Mouse (Mus musculus) hindbrain, embryonic 16.5 days (tissue): ENCODE measurements around the gene Ktn1. TPM values are rescaled to one million over a fixed set of nuclear protein-coding genes. Genes with fewer than 3 reads are reported as not detected.

Experiments
- ATAC-seq: fragments of 200-750 bp; cut with Nextera tagmentation; 2 replicates; pipeline ENCODE4 v1.8.0; 2017; ENCODE audit warnings: moderate TSS enrichment, moderate library complexity
- H3K27ac ChIP-seq: fragments of 300-500 bp; sonication (generic); 2 replicates; pipeline ENCODE4 v1.5.1; 2014; ENCODE audit warnings: low read depth, mild to moderate bottlenecking, control low read depth, low read length, moderate library complexity
- H3K27me3 ChIP-seq: fragments of 300-500 bp; sonication (generic); replicated peaks from 2 replicates; pipeline ENCODE4 v1.6.1; 2014; ENCODE audit warnings: low read length; ENCODE audit not compliant: control insufficient read depth, insufficient read depth
- H3K36me3 ChIP-seq: fragments of 300-500 bp; sonication (generic); 2 replicates; pipeline ENCODE4 v1.6.1; 2014; ENCODE audit warnings: mild to moderate bottlenecking, low read length, moderate library complexity, mixed read lengths; ENCODE audit not compliant: control insufficient read depth, insufficient read depth
- H3K4me1 ChIP-seq: fragments of 300-500 bp; sonication (generic); 2 replicates; pipeline ENCODE4 v1.6.1; 2014; ENCODE audit warnings: low read depth, low read length; ENCODE audit not compliant: control insufficient read depth, insufficient read depth
- H3K4me2 ChIP-seq: fragments of 300-500 bp; sonication (generic); 2 replicates; pipeline ENCODE4 v1.6.1; 2014; ENCODE audit warnings: mild to moderate bottlenecking, low read length, control low read depth, moderate library complexity
- H3K4me3 ChIP-seq: fragments of 300-500 bp; sonication (generic); 2 replicates; pipeline ENCODE4 v1.5.1; 2014; ENCODE audit warnings: mild to moderate bottlenecking, low read length, control low read depth, moderate library complexity
- H3K9ac ChIP-seq: fragments of 300-500 bp; sonication (generic); 2 replicates; pipeline ENCODE4 v1.6.1; 2014; ENCODE audit warnings: low read depth, mild to moderate bottlenecking, control low read depth, low read length, moderate library complexity
- H3K9me3 ChIP-seq: fragments of 300-500 bp; sonication (generic); 2 replicates; pipeline ENCODE4 v1.6.1; 2014; ENCODE audit warnings: mild to moderate bottlenecking, low read length, moderate library complexity; ENCODE audit not compliant: control insufficient read depth
- WGBS: fragments of 180-500 bp; shearing (Covaris S2); extraction: QIAGEN DNeasy Blood & Tissue Kit; methylation state at CpG from one replicate; pipeline ENCODE4 v1.1.7; 2014; 5-methylcytosine and 5-hydroxymethylcytosine counted together
- polyA plus RNA-seq: library from polyadenylated mRNA; unstranded; fragments of >200 nt; fragmentation: Nextera tagmentation; extraction: Ambion mirVana; gene quantifications from 2 replicates; pipeline ENCODE4 v1.2.1, GENCODE M21; 2015

Ktn1 gene
- polyA plus RNA-seq, result 49.3 and 56.3 TPM in 2 replicates

- H3K27ac ChIP-seq, result peak within 1 kb of the TSS; percentile 88
- peaks cover 19% of the 10 kb centered on the region for H3K4me1 ChIP-seq
- no peak for ATAC-seq
- no peaks in the 10 kb centered on the region for H3K9me3 ChIP-seq
- peak within 1 kb of the TSS; percentile 73 for H3K4me2 ChIP-seq
- peak within 1 kb of the TSS; percentile 90 for H3K4me3 ChIP-seq
- WGBS, result 45% methylated on average over 5 of the region's 5 CpGs
- no peaks in the 10 kb centered on the region for H3K36me3 ChIP-seq
- H3K9ac ChIP-seq, result peak within 1 kb of the TSS; percentile 97
- no peaks in the 10 kb centered on the region for H3K27me3 ChIP-seq
Measured at GRCm38 (mm10) chr14:47648218-47648617, at the start of gene Ktn1. Gene Ktn1, plus strand, starts transcription at chr14:47648448.

- no peaks in the 10 kb centered on the region for H3K27me3 ChIP-seq
- no peak overlapping the region for H3K4me3 ChIP-seq
- no peaks in the 10 kb centered on the region for H3K36me3 ChIP-seq
- no peak overlapping the region for H3K4me2 ChIP-seq
- H3K9ac ChIP-seq, result no peak overlapping the region
- no peak overlapping the region for H3K27ac ChIP-seq
- no peak for ATAC-seq
- H3K4me1 ChIP-seq, result no peaks in the 10 kb centered on the region
- no peaks in the 10 kb centered on the region for H3K9me3 ChIP-seq
- 69% methylated on average over 7 of the region's 7 CpGs for WGBS
Measured at GRCm38 (mm10) chr14:47613254-47613653, 35.0 kb upstream of the Ktn1 start.

DNA sequence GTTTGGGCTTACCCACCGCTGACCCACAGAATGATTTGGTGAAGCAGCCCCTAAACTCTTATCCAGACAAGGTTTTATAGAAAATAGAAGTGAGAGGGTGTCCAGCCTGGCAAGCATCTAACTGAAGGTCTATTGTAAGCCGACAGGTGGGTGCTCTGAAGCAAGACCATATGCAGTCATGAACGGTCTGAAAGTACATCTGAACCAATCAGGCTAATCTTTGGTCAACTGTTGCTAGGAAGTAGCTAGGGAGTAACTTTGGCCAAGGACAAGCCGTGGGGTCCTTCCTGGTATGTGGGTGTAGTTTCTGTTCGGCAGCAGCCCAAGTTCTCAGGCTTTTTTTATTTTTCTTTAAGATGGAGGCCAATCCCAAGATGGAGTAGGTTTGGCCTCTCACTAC lies 29.4 kb upstream of the Ktn1 start:
- ATAC-seq, result no peak
- Histone ChIP-seq H3K9ac (no peak overlapping the region), H3K4me2 (no peak overlapping the region), H3K36me3 (no peaks in the 10 kb centered on the region), H3K4me3 (no peak overlapping the region), H3K9me3 (no peaks in the 10 kb centered on the region), H3K27me3 (no peaks in the 10 kb centered on the region), H3K4me1 (no peaks in the 10 kb centered on the region), H3K27ac (no peak overlapping the region)
- WGBS, result 89% methylated on average over 5 of the region's 5 CpGs

DNA sequence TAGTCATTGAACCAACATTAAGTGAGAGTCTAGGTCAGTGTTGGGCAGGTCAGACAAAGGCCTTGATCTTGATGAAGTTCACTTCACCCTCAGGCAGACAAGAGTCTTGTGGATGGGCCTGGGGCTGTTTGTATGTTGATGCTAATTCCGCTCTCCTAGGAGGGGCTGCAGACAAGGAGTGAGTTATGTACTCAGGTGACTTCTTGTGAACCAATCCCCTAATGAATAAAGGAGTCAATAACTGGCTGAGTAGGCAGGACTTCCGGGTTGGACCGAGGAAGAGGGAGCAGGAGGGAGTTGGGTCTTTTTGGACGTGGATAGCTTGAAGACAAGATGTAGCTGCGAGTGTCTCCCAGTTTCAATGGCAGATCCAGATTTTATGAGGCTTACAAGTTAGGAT lies 26.3 kb upstream of the Ktn1 start:
- Histone ChIP-seq H3K27me3 (no peaks in the 10 kb centered on the region), H3K9ac (no peak overlapping the region), H3K9me3 (no peaks in the 10 kb centered on the region), H3K4me1 (no peaks in the 10 kb centered on the region), H3K36me3 (no peaks in the 10 kb centered on the region), H3K27ac (no peak overlapping the region), H3K4me3 (no peak overlapping the region), H3K4me2 (no peak overlapping the region)
- WGBS, result 83% methylated on average over 5 of the region's 5 CpGs
- ATAC-seq, result no peak

DNA sequence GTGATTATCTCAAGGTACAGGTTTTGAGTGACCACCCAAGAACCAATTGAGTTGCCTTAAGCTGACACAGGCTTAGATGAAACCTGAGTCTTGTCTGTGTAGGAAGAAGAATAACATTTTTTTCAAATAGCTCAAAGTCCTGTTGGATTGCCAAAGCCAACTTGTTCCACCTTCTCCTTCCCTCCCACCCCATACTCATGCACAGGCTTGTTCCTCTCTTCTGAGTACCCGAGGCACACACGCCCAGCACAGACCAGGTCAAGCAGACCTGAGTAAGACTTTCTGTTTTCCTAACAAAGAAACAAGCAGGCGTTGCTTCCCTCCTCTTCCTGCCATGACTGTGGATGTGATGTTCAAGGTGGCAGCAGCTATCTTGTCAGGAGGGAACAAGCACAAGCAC lies 23.4 kb upstream of the Ktn1 start:
- ATAC-seq, result no peak
- 82% methylated on average over 3 of the region's 3 CpGs for WGBS

DNA sequence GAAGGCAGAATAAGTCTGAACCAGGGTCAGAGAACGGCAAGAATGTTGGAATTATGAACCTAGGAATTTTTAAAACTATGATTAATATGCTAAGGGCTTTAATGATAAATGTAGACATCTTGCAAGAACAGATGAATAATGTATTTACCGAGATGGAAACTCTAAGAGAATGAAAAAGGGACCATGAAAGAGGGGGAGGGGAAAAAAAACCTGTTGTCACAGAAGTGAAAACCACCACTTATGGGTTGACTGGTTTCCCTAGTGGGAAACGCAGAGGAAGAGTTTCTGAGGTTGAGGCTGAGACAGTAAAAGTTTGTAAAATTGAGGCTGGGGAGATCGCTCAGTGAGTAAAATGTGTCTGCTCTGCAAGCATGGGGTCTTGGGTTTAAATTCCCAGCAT lies 22.1 kb upstream of the Ktn1 start:
- no peak for ATAC-seq

More for the DNA sequence above, 23.4 kb upstream of the Ktn1 start:
- no peaks in the 10 kb centered on the region for H3K4me1 ChIP-seq
- H3K36me3 ChIP-seq, result no peaks in the 10 kb centered on the region
- no peaks in the 10 kb centered on the region for H3K27me3 ChIP-seq
- no peak overlapping the region for H3K27ac ChIP-seq
- no peak overlapping the region for H3K4me3 ChIP-seq
- H3K4me2 ChIP-seq, result no peak overlapping the region
- H3K9ac ChIP-seq, result no peak overlapping the region
- no peaks in the 10 kb centered on the region for H3K9me3 ChIP-seq

GRCm38 (mm10) chr14:47626812-47627211 lies 21.4 kb upstream of the Ktn1 start:
- H3K36me3 ChIP-seq, result no peaks in the 10 kb centered on the region
- H3K27me3 ChIP-seq, result no peaks in the 10 kb centered on the region
- 78% methylated on average over 2 of the region's 2 CpGs for whole genome bisulfite sequencing
- no peak overlapping the region for H3K9ac ChIP-seq
- H3K4me1 ChIP-seq, result no peaks in the 10 kb centered on the region
- H3K4me2 ChIP-seq, result no peak overlapping the region
- no peak for ATAC-seq
- H3K9me3 ChIP-seq, result no peaks in the 10 kb centered on the region
- no peak overlapping the region for H3K4me3 ChIP-seq
- no peak overlapping the region for H3K27ac ChIP-seq

More for the DNA sequence above, 22.1 kb upstream of the Ktn1 start:
- Histone ChIP-seq H3K4me2 (no peak overlapping the region), H3K9ac (no peak overlapping the region), H3K9me3 (no peaks in the 10 kb centered on the region), H3K27ac (no peak overlapping the region), H3K4me3 (no peak overlapping the region), H3K4me1 (no peaks in the 10 kb centered on the region), H3K27me3 (no peaks in the 10 kb centered on the region), H3K36me3 (no peaks in the 10 kb centered on the region)
- WGBS, result 90% methylated on average over 4 of the region's 4 CpGs

- no peak overlapping the region for H3K4me3 ChIP-seq
- H3K36me3 ChIP-seq, result no peaks in the 10 kb centered on the region
- 94% methylated on average over 5 of the region's 5 CpGs for WGBS
- no peaks in the 10 kb centered on the region for H3K4me1 ChIP-seq
- H3K27me3 ChIP-seq, result no peaks in the 10 kb centered on the region
- no peaks in the 10 kb centered on the region for H3K9me3 ChIP-seq
- H3K9ac ChIP-seq, result no peak overlapping the region
- H3K4me2 ChIP-seq, result no peak overlapping the region
- H3K27ac ChIP-seq, result no peak overlapping the region
- no peak for ATAC-seq
Measured at GRCm38 (mm10) chr14:47627360-47627759, 20.9 kb upstream of the Ktn1 start.

DNA sequence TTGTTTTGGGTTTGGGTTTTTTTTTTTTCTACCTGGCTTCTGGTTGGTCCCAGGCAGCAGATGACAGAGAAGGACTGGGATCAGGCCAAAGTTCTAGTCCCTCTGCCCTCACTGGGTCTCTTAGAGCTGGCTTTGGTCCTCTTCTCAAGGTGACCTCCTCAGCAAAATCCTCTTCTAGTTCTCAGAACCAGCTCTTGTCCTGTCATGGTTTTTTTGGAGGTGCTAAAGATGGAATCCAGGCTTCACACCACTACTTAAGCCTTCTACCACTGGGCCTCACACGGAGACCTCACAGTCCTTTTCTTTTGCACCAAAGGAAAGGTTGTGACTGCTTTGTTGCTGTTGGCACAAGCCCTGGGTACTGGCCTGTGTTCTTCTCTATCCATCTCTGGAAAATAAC lies 15.8 kb upstream of the Ktn1 start:
- H3K27ac ChIP-seq, result no peak overlapping the region
- no peak for ATAC-seq
- no peak overlapping the region for H3K4me2 ChIP-seq
- H3K36me3 ChIP-seq, result no peaks in the 10 kb centered on the region
- no peak overlapping the region for H3K4me3 ChIP-seq
- H3K9me3 ChIP-seq, result no peaks in the 10 kb centered on the region
- 96% methylated on average over 1 of the region's 1 CpGs for WGBS
- H3K9ac ChIP-seq, result no peak overlapping the region
- H3K4me1 ChIP-seq, result peaks cover 4% of the 10 kb centered on the region
- no peaks in the 10 kb centered on the region for H3K27me3 ChIP-seq

GRCm38 (mm10) chr14:47634410-47634809 lies 13.8 kb upstream of the Ktn1 start:
- Histone ChIP-seq H3K27ac (0 out of 2 replicates have a peak overlapping the region, but pooled peaks have one; percentile 6), H3K27me3 (no peaks in the 10 kb centered on the region)

More at GRCm38 (mm10) chr14:47634410-47634809, 13.8 kb upstream of the Ktn1 start:
- ATAC-seq, result peak; percentile 79
- H3K9ac ChIP-seq, result no peak overlapping the region
- H3K4me3 ChIP-seq, result no peak overlapping the region
- no peaks in the 10 kb centered on the region for H3K36me3 ChIP-seq
- WGBS, result 48% methylated on average over 9 of the region's 9 CpGs
- H3K4me1 ChIP-seq, result peaks cover 4% of the 10 kb centered on the region
- no peaks in the 10 kb centered on the region for H3K9me3 ChIP-seq
- H3K4me2 ChIP-seq, result no peak overlapping the region
